Mouse (Mus musculus): ENCODE results near the gene Snip1. TPM values are rescaled to one million over a fixed set of nuclear protein-coding genes. Genes with fewer than 3 reads are reported as not detected.

Snip1 gene
- total RNA-seq, 2 experiments from 2014 or later = 7.3 to 8.7 TPM

DNA sequence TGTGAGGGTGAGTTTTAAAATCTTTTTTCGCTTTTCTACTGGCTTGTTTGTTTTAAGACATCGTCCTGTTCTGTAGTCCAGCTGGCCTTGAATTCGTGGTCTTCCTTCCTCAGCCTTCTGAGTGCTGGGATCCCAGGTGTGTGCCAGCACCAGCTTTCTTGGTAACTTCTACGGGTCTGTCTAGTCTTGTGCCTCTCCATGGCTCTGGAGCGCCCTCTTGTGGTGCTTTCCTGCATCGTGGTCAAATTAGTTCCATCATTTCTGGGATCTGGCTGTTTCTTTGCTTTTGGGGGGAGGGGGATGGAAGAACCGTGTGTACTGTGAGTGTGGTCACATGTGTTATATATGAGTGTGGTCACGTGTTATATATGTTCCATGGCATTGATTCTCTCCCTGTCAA is 33.0 kb downstream of the Snip1 start:
- peak; percentile 89 for DNase-seq

DNA sequence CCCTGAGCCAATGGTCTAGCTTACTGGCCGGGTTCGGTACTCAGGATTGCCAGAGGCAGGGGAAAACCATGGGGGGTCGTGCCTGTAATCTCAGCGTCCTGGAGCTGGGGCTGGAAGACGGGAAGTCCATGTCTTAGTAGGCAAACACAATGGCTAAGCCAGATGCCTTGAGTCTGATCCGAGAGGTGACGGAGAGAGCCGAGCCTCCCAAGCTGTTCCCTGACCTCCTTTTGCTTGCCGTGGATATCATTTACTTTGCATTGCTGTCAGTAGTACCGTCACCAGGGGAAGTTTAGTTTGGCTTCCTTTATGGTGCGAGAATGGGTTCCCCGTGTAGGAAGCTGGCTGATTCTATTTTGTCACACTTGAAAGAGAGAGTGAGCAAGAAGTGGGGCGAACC is 34.9 kb downstream of the Snip1 start:
- DNase-seq = no peak

GRCm38 (mm10) chr4:125105354-125105753 is 38.9 kb downstream of the Snip1 start:
- DNase-seq = no peak

GRCm38 (mm10) chr4:125114638-125115037 is 48.2 kb downstream of the Snip1 start:
- DNase-seq = peak; percentile 87

DNA sequence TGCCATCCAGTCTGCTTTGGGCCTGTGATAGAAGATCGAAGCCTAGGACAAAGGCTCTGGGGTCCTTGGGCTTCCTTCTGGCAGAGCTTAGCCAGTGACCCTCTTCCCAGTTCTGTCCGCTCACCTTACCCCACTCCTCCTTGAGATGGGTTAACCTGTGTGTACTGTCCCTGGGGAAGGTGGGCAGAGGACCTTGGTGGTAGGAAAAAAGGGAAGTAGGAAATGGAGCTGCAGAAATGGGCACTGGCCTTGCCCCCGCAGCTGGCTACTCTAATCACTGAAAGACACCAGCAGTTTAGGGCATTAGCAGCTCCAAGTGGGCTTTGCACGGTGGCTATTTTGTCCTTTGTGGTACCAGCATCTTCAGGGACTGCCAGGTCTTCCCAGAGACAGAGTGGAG is 48.6 kb downstream of the Snip1 start:
- DNase-seq = no peak

DNA sequence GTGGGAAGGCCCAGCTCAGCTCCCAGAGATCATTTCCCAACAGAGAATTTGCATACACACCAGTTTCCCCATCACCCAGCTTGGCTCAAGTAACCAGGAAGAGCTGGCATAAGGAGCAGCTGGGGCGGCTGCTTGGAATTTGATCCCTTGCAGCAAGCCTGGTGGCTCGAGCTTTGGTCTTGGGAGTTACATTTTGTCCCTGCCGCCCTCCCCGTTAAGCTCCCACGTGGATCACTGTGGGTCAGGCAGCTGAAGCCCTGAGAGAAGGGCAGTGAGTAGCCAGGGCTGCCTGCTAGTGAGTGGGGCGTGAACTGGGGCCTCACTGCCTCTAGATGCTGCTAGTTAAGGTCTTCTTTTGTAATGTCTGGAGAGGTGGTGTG is 49.2 kb downstream of the Snip1 start:
- peak; percentile 38 for DNase-seq

GRCm38 (mm10) chr4:125116090-125116861 is 49.8 kb downstream of the Snip1 start:
- DNase-seq = peak; percentile 37

- no peak for DNase-seq
These were observed 50.5 kb downstream of the Snip1 start for GRCm38 (mm10) chr4:125116929-125117328.

DNA sequence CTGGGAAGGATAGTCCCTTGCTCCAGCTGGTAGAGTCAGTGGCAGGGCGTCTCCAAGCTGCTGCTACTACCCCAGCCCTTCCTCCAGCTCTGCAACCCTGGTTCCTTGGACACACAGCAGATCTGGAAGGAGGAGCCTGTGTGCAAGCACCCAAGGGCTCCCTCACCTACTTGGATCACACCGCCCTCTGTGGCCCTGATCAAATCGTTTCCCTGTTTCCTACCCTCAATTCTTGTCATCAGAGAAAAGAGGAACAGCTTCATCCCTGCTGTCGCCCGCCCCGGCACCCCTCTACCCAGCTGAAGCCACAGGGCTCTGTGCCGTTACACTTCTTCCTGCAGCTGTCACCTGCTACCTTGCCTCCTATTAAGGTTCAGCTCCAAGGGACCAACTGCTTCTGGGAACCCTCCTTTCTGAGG is 51.4 kb downstream of the Snip1 start:
- no peak for DNase-seq

GRCm38 (mm10) chr4:125119070-125119469 is 52.6 kb downstream of the Snip1 start:
- no peak for DNase-seq

DNA sequence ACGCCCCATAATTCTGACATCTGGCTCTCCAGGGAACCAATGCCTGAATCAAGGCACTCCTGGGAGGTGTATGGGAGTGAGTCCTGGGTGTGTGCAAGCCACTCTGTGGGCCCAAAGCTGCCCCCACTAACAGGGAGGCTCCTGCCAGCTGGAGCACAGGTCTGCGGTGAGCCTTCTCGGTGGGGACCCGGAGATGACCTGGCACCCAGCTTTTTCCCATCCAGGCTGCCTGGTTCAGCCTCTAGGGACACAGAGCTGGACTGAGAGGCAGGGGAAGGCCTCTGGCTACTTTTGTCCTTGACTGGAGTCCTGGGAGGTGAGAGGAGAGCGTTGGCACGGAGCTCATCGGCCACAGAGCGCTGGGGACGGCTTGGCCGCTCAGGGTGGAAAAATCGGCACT is 53.2 kb downstream of the Snip1 start:
- DNase-seq = no peak

- peak; percentile 48 for DNase-seq
These were observed 56.2 kb downstream of the Snip1 start for GRCm38 (mm10) chr4:125122431-125123278.

DNA sequence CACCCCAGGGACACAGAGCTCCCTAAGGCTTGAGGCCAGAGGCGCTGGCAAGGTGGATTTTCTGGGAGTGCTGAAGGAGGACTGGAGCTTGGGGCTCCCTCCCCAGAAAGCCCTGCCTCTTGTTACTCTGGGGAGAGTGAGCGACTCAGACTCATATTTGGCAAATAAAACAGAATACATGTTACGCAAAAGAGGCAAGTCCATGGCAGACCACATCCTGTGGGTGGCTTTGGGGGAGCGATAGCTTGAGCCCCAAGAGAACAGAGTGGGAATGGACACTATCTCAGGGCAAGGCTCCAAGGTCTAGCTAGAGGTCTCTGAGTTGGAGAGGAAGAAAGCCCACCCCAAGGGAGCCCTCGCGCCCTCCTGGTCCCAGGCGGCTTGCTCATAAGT is 56.8 kb downstream of the Snip1 start:
- no peak for DNase-seq

Other genes starting within 250 kb of the Snip1 start
- gene Yrdc, start 216.0 kb upstream of the Snip1 start, total RNA-seq (2021) = 10 to 100 TPM; 10.3 to 11.9 TPM
- gene 1110065P20Rik, start 215.5 kb upstream of the Snip1 start, total RNA-seq (2021) = 10 to 100 TPM; 28.7 to 29.3 TPM
- under 1 TPM; 0.16 to 0.36 TPM for gene Maneal, start 204.5 kb upstream of the Snip1 start, total RNA-seq (2021)
- under 1 TPM; 0.05 TPM for gene Epha10, start 185.8 kb upstream of the Snip1 start, total RNA-seq (2021)
- 1 to 10 TPM; 7.9 to 9.2 TPM for gene 9930104L06Rik, start 129.6 kb upstream of the Snip1 start, total RNA-seq (2021)
- gene Cdca8, start 127.4 kb upstream of the Snip1 start, total RNA-seq (2021) = 1 to 10 TPM; 7.1 to 9.0 TPM
- gene Rspo1, start 80.2 kb upstream of the Snip1 start, total RNA-seq (2021) = under 1 TPM; 0.47 to 0.65 TPM
- 10 to 100 TPM; 38.2 to 42.6 TPM for gene Gnl2, start 50.1 kb upstream of the Snip1 start, total RNA-seq (2021)
- gene Dnali1, start 969 bp upstream of the Snip1 start, total RNA-seq (2021) = not detected
- gene Meaf6, start 18.5 kb downstream of the Snip1 start, total RNA-seq (2021) = 10 to 100 TPM in 1 of 2 experiments, 1 to 10 TPM in 1; 8.3 to 13.0 TPM
- gene Zc3h12a, start 61.2 kb downstream of the Snip1 start, total RNA-seq (2021) = 1 to 10 TPM; 2.0 to 2.2 TPM

Data from gastrocnemius, postnatal 10 days (tissue).